Mouse (Mus musculus): ENCODE results near the gene Tle6. TPM values are rescaled to one million over a fixed set of nuclear protein-coding genes. Genes with fewer than 3 reads are reported as not detected.

The Tle6 gene
- polyA plus RNA-seq, 1 experiment from 2014 or later = 4.9 TPM

DNA sequence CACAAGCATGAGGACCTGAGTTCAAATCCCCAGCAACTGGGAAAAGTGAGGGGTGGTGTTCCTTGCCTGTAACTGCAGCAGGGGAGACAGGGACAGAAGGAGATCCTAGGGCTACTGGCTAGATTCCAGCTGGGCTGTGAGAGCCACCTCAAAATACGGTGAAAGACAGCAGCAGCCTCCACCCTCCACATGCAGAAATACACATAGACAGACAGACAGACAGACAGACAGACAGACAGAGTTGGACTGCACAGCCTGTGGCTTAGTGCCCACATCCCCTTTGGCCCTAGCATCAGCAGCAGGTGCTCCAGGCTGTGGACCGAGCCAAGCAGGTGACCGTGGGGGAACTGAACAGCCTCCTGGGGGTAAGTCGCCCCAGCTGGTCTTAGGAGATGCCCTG lies 20.9 kb downstream of the Tle6 start:
- Histone ChIP-seq H3K4me2 (no peak overlapping the region), H3K9me3 (no peaks in the 10 kb centered on the region), H3K9ac (no peak overlapping the region), H3K4me3 (no peak overlapping the region), H3K27ac (replicated peaks) (no peak overlapping the region), H3K4me1 (replicated peaks) (peaks cover 50% of the 10 kb centered on the region), H3K36me3 (no peaks in the 10 kb centered on the region), H3K27me3 (peaks cover 85% of the 10 kb centered on the region)
- ATAC-seq (ENCODE audit: low read depth) = no peak
- 63% methylated on average over 4 of the region's 4 CpGs for WGBS

DNA sequence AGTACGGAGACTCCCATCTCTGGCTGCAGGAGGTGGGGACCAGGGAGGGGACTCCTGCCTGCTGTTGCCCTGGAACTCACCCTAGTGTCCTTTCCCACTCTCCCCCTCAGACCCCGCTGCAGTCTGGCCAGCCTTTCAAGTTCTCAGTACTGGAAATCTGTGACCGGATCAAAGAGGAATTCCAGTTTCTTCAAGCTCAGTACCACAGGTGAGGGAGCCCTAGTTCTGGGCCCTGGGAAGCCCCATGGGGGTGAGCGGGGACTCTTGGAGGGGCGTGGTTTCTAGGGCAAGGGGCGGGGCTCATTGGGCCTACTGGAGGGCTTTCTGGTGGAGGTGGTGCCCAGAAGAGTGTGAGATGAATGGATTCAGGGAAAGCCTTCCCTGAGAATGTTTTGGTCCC lies 25.2 kb downstream of the Tle6 start:
- peak overlapping the region; percentile 59 for H3K4me3 ChIP-seq
- H3K27me3 ChIP-seq = peaks cover 82% of the 10 kb centered on the region
- H3K9ac ChIP-seq = peak overlapping the region; percentile 83
- peak overlapping the region; percentile 52; the same call in 1 of the 2 replicates for H3K27ac ChIP-seq (replicated peaks)
- 1% methylated on average over 6 of the region's 6 CpGs for WGBS
- peaks cover 59% of the 10 kb centered on the region for H3K4me1 ChIP-seq (replicated peaks)
- no peaks in the 10 kb centered on the region for H3K9me3 ChIP-seq
- peak overlapping the region; percentile 74 for H3K4me2 ChIP-seq
- no peaks in the 10 kb centered on the region for H3K36me3 ChIP-seq
- no peak for ATAC-seq (ENCODE audit: low read depth)

DNA sequence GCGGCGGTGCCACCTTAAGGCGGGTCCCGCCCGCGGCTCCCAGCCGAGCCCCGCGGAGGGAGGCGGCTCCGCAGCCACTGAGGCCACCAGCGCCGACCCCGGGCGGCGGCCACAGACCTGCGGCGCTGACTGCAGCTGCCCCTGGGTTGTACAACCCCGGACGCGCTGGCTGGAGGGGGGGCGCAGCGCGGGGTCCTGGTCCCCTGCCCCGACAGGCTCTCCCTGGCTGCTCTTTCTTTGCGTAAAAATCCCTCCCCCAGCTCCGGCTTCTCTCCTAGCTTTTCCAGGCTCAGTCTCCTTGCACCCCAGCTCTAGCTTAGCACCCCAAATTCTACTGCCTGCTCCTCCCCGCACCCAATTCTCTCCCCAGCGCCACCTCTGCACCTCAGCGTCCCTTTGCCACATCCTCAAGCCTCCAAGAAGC lies 25.7 kb downstream of the Tle6 start:
- WGBS = under 1% methylated on average over 27 of the region's 30 CpGs
- Histone ChIP-seq H3K4me2 (peak overlapping the region; percentile 74), H3K27me3 (peaks cover 77% of the 10 kb centered on the region), H3K9ac (peak overlapping the region; percentile 83), H3K36me3 (no peaks in the 10 kb centered on the region), H3K27ac (replicated peaks) (peak overlapping the region; percentile 52; the same call in 1 of the 2 replicates), H3K4me3 (peak overlapping the region; percentile 59), H3K4me1 (replicated peaks) (peaks cover 59% of the 10 kb centered on the region), H3K9me3 (no peaks in the 10 kb centered on the region)
- no peak for ATAC-seq (ENCODE audit: low read depth)

DNA sequence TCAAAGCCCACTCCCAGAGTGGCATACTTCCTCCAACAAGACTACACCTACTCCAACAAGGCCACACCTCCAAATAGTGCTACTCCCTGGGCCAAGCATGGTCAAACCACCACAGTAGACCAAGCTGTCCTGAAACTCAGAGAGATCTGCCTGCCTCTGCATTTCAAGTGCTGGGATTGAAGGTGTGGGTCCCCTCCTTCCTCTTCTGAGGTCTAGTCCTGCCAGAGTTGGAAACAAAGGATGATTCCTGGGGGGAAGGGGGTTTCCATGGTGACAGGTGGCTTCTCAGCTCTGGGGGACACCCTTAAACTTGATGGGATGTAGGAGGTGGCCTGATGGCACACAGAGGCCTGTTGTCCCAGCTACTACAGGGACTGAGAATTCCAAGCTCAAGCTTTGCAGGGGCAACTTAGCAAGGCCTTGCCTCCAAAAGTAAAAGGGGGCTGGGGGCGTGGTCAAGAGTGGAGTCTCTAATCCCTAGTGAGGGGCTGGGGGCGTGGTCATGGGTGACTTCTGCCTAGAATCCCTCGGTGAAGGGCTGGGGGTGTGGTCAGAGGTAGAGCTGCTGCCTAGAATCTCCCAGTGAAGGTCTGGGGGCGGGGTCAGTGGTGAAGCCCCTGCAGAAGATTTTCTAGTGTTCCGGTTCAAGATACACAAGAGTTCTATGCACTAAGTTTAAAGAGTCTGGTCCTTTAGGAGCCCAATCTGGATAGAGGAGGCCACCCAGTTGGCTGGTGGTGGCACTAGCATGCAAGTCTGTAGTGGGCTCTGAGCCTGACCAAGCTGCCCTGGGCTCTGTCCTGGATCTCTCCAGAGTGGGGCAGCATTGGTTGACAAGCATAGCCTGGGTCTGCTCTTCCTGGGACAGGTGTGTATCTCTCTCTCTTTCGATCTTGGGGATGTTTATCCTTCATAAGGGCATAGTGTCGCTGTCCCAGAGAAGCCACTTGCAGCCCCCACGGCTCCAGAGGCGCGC lies 26.5 kb downstream of the Tle6 start, which contains the start of gene Tle2:
Gene Tle2 (plus strand): TSS at position 481 of the 976 bp plus-strand sequence.
- Histone ChIP-seq H3K9me3 (no peaks in the 10 kb centered on the region), H3K27ac (replicated peaks) (peak within 1 kb of the TSS; percentile 52; the same call in 1 of the 2 replicates), H3K4me2 (peak within 1 kb of the TSS; percentile 74), H3K36me3 (no peaks in the 10 kb centered on the region), H3K27me3 (peaks cover 72% of the 10 kb centered on the region), H3K9ac (peak within 1 kb of the TSS; percentile 83), H3K4me3 (peak within 1 kb of the TSS; percentile 59), H3K4me1 (replicated peaks) (peaks cover 61% of the 10 kb centered on the region)
- WGBS = 25% methylated on average over 10 of the region's 10 CpGs
- no peak for ATAC-seq (ENCODE audit: low read depth)

DNA sequence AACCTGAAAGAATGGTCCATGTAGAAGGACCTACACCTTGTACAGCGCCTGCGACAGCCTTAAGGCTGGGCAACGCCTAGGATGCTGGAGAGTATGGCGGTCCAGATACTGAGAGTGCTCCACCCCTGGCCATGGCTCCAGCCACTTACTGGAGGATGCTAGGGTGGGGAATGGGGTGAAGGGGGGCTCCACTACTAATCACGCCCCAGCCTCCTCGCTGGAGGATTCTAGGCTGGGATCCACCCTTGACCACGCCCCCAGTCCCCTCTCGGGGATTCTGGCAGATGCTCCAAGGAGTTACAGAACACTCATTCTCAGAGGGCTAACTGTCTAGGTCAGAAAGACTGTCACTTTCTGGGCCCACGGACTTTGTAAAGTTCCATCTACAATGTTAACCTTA lies 27.9 kb downstream of the Tle6 start:
- no peak for ATAC-seq (ENCODE audit: low read depth)
- Histone ChIP-seq H3K4me1 (replicated peaks) (peaks cover 75% of the 10 kb centered on the region), H3K36me3 (no peaks in the 10 kb centered on the region), H3K27me3 (peaks cover 61% of the 10 kb centered on the region), H3K9ac (no peak overlapping the region), H3K27ac (replicated peaks) (no peak overlapping the region), H3K4me3 (no peak overlapping the region), H3K9me3 (no peaks in the 10 kb centered on the region), H3K4me2 (0 out of 2 replicates have a peak overlapping the region, but pooled peaks have one; percentile 75)
- WGBS = 7% methylated on average over 9 of the region's 9 CpGs

DNA sequence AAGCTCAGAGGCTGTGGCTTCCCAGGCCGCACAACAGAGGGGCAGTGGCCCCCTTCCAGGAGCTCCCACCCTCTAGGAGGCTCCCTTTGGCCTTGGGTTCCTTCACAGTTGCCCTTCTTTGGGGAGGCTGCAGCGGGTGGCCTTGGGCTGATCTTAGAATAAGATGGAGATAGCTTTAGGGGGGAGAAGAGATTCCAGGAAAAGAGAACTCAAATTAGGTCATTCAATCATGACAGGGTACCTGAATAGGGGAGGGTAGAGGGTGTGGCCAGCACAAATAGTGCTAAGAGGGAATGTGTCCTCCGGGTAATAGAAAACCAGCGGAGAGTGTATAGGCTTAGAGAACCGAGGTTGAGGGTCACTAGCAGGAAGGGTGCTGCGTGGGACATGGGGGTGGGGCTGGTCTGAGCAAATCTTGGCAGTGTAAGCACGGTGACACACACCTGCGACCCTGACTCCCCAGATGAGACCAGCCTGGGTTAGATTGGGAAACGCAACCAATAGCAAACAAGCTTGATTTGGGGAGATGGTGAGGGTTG lies 28.7 kb downstream of the Tle6 start:
- Histone ChIP-seq H3K4me1 (replicated peaks) (peaks cover 79% of the 10 kb centered on the region), H3K9me3 (no peaks in the 10 kb centered on the region), H3K4me2 (peak overlapping the region; percentile 75), H3K36me3 (0 out of 2 replicates have a peak, but pooled peaks cover under 1% of the 10 kb centered on the region), H3K4me3 (peak overlapping the region; percentile 18), H3K27me3 (peaks cover 59% of the 10 kb centered on the region), H3K9ac (peak overlapping the region; percentile 50; the same call in 1 of the 2 replicates), H3K27ac (replicated peaks) (peak overlapping the region; percentile 65)
- peak; percentile 2; the same call in 1 of the 2 replicates for ATAC-seq (ENCODE audit: low read depth)
- WGBS = 5% methylated on average over 9 of the region's 9 CpGs

DNA sequence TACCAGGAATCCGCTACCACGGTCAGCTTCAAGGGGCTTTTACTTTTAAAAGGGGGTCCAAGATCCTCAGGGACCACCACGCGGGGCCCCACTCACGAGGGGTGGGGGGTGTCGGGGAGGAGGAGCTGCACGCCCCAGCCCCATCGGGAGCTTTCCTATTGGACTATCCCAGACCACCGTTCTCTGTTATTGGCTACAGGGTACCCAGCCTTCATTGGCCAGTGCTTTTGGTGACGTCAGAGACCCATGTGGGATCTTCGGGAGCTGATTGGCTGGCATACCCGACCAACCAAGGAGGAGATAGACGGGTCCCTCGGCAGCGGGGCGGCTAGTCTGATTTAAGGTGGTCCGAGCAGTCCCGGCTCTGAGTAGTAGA lies 29.4 kb downstream of the Tle6 start:
- H3K4me3 ChIP-seq = peak overlapping the region; percentile 35
- H3K9ac ChIP-seq = peak overlapping the region; percentile 50
- peak overlapping the region; percentile 75 for H3K4me2 ChIP-seq
- peak; percentile 91 for ATAC-seq (ENCODE audit: low read depth)
- peaks cover 79% of the 10 kb centered on the region for H3K4me1 ChIP-seq (replicated peaks)
- H3K27ac ChIP-seq (replicated peaks) = peak overlapping the region; percentile 86
- WGBS = 2% methylated on average over 18 of the region's 18 CpGs
- H3K9me3 ChIP-seq = no peaks in the 10 kb centered on the region
- H3K36me3 ChIP-seq = peaks cover 8% of the 10 kb centered on the region
- H3K27me3 ChIP-seq = peaks cover 59% of the 10 kb centered on the region

DNA sequence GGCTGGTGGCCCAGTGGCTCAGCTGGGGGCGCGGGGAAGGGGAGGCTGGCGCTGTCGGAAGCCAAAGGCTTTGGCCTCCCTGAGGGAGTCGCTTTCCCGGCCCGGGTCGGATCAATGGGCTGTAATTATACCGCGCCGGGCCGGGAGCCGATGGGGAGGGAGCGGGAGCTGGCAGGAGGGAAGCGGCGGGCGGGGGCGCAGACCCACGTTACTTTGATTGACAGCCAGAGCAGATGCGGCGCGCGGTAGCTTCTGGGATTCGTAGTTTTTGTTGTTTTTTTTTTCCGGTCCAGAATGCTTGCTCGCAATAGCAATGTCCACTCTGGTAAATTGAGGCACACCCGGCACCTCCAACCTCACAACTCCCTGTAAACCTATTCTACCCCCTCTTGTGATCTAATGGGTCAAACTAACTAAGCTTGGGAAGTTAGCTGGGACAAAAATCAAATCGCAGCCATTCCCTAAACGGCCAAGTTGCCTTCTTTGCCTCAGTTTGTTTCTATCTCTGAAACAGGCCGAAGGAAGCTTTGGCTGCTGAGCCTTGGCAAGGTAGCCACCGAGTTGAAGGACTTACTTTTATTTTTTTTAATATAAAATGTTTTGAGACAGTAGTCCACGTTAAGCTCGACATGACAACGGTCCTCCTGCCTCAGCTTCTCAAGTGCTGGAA lies 29.9 kb downstream of the Tle6 start:
- H3K9ac ChIP-seq = peak overlapping the region; percentile 54
- under 1% methylated on average over 34 of the region's 34 CpGs for WGBS
- H3K27me3 ChIP-seq = peaks cover 59% of the 10 kb centered on the region

DNA sequence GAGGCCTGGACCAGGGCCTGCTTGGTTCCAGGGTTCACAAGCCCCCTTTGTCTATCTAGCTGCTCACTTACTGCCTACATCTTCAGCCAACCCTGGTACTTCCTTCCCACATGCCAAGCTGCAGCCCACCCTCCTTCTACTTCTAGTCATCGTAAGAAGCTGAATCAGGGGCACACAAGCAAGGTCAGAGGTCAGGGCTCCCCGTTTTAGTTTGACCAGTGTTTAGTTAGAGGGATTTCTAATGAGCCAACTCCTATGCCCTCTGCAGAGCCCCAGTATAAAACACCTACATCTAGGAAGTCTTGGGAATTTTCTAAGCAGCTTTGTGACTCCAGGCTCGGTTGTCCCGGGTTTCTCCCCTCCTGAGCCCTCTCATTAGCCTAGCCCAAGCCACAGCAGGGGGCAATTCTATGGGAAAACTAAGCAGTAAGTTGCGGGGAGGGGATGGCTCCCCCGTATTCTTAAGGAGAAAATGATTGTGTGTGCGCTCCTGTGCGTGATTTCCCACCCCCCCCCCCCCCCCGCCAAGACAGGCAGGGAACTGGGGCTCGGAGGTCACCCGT lies 30.6 kb downstream of the Tle6 start:
- peak overlapping the region; percentile 35 for H3K4me3 ChIP-seq
- H3K9me3 ChIP-seq = no peaks in the 10 kb centered on the region
- peak overlapping the region; percentile 54 for H3K9ac ChIP-seq
- peak overlapping the region; percentile 86 for H3K27ac ChIP-seq (replicated peaks)
- peaks cover 20% of the 10 kb centered on the region for H3K36me3 ChIP-seq
- WGBS = 0% methylated on average over 9 of the region's 11 CpGs
- H3K27me3 ChIP-seq = peaks cover 60% of the 10 kb centered on the region
- peak overlapping the region; percentile 75 for H3K4me2 ChIP-seq
- H3K4me1 ChIP-seq (replicated peaks) = peaks cover 69% of the 10 kb centered on the region
- peak; percentile 13 for ATAC-seq (ENCODE audit: low read depth)

More for the DNA sequence above, 29.9 kb downstream of the Tle6 start:
- peak overlapping the region; percentile 35 for H3K4me3 ChIP-seq
- H3K4me2 ChIP-seq = peak overlapping the region; percentile 75
- peak; percentile 67 for ATAC-seq (ENCODE audit: low read depth)
- H3K27ac ChIP-seq (replicated peaks) = peak overlapping the region; percentile 86
- peaks cover 13% of the 10 kb centered on the region for H3K36me3 ChIP-seq
- H3K9me3 ChIP-seq = no peaks in the 10 kb centered on the region
- peaks cover 74% of the 10 kb centered on the region for H3K4me1 ChIP-seq (replicated peaks)

DNA sequence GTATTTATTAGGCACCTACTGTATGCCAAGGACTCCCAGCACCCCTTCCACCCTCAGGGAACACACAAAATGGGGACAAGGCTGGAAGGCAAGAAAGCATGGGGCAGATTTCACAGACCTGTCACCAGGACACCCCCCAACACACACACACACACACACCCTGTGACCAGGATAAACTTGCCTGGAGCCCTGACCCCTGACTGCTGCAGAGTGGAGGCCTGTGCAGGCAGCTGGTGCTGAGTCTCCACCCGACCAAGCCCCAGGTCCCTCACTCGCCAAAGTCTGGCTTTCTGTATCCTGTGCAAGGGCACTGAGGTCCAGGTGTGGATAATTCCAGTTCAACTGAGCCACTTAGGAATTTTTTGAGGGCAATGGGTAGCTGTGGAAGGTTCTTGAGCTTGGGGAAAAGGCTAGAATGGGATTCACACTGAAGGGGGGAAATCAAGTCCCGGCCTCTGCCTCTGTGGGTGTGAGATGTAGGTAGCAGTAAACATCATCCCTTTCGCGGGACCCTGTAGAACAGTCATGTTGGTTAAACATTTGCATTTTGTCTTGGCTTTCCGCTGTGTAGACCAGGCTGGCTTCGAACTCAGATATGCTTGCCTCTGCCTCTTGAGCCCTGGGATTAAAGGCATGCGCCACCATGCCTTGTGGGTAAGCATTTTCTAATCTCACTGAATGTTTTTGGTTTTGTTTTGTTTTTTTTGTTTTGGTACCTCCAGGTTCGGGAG lies 31.2 kb downstream of the Tle6 start:
- Histone ChIP-seq H3K27ac (replicated peaks) (peak overlapping the region; percentile 86), H3K4me2 (peak overlapping the region; percentile 75; the same call in 1 of the 2 replicates), H3K36me3 (peaks cover 26% of the 10 kb centered on the region), H3K4me3 (no peak overlapping the region), H3K27me3 (peaks cover 66% of the 10 kb centered on the region), H3K9me3 (no peaks in the 10 kb centered on the region), H3K9ac (no peak overlapping the region; the same call in 1 of the 2 replicates), H3K4me1 (replicated peaks) (peaks cover 69% of the 10 kb centered on the region)
- WGBS = 49% methylated on average over 9 of the region's 9 CpGs
- no peak for ATAC-seq (ENCODE audit: low read depth)
